Mouse (Mus musculus) forebrain, embryonic 15.5 days (tissue): ENCODE results near the gene Mta1. TPM values are rescaled to one million over a fixed set of nuclear protein-coding genes. Genes with fewer than 3 reads are reported as not detected.

Experiments used
- ATAC-seq: fragments of 200-750 bp; cut with Nextera tagmentation; replicated peaks from 2 replicates; pipeline ENCODE4 v1.8.0; 2017; ENCODE audit warnings: mild to moderate bottlenecking, moderate TSS enrichment, moderate library complexity
- H3K27ac ChIP-seq: fragments of 300-500 bp; sonication (generic); replicated peaks from 2 replicates; pipeline ENCODE4 v1.5.1; 2015; ENCODE audit warnings: mild to moderate bottlenecking, inconsistent platforms
- H3K27me3 ChIP-seq: fragments of 300-500 bp; sonication (generic); 2 replicates; pipeline ENCODE4 v1.6.1; 2015; ENCODE audit warnings: inconsistent platforms
- H3K36me3 ChIP-seq: fragments of 300-500 bp; sonication (generic); 2 replicates; pipeline ENCODE4 v1.6.1; 2015; ENCODE audit warnings: mild to moderate bottlenecking, inconsistent platforms
- H3K4me1 ChIP-seq: fragments of 300-500 bp; sonication (generic); 2 replicates; pipeline ENCODE4 v1.6.1; 2015; ENCODE audit warnings: inconsistent platforms
- H3K4me2 ChIP-seq: fragments of 300-500 bp; sonication (generic); replicated peaks from 2 replicates; pipeline ENCODE4 v1.6.1; 2015; ENCODE audit warnings: mild to moderate bottlenecking, inconsistent platforms
- H3K4me3 ChIP-seq: fragments of 300-500 bp; sonication (generic); 2 replicates; pipeline ENCODE4 v1.5.1; 2015; ENCODE audit warnings: mild to moderate bottlenecking, inconsistent platforms
- H3K9ac ChIP-seq: fragments of 300-500 bp; sonication (generic); replicated peaks from 2 replicates; pipeline ENCODE4 v1.6.1; 2015; ENCODE audit warnings: mild to moderate bottlenecking, inconsistent platforms
- H3K9me3 ChIP-seq: fragments of 300-500 bp; sonication (generic); 2 replicates; pipeline ENCODE4 v1.6.1; 2016; ENCODE audit warnings: inconsistent platforms
- WGBS: fragments of 180-500 bp; shearing (Covaris S2); methylation state at CpG from one replicate; pipeline ENCODE4 v1.1.7; 2015; ENCODE audit warnings: mixed read lengths; 5-methylcytosine and 5-hydroxymethylcytosine counted together
- microRNA-seq: library from miRNA; unstranded; fragments of <30 nt; microRNA quantifications from one replicate; pipeline ENCODE4, GENCODE M21; 2016
- polyA plus RNA-seq: library from polyadenylated mRNA; unstranded; fragments of >200 nt; fragmentation: Nextera tagmentation; extraction: Ambion mirVana; gene quantifications from 2 replicates; pipeline ENCODE4 v1.2.1, GENCODE M21; 2015

Mta1 gene
- polyA plus RNA-seq, 1 experiment from 2014 or later = 15.2 TPM

GRCm38 (mm10) chr12:113185442-113186291, 87.6 kb downstream of the Mta1 start, which contains the start of gene Tmem121:
Tmem121 (plus strand) TSS chr12:113185930.
- 1% methylated on average over 57 of the region's 63 CpGs for WGBS
- H3K4me3 ChIP-seq = peak within 1 kb of the TSS; percentile 73
- peaks cover 25% of the 10 kb centered on the region for H3K36me3 ChIP-seq
- H3K4me2 ChIP-seq = peak within 1 kb of the TSS; percentile 86
- peak within 1 kb of the TSS; percentile 17; the same call in 1 of the 2 replicates for H3K27ac ChIP-seq
- peak; percentile 32 for ATAC-seq
- H3K9ac ChIP-seq = peak within 1 kb of the TSS; percentile 70
- H3K27me3 ChIP-seq = no peaks in the 10 kb centered on the region
- no peaks in the 10 kb centered on the region for H3K9me3 ChIP-seq
- peaks cover 28% of the 10 kb centered on the region for H3K4me1 ChIP-seq

DNA sequence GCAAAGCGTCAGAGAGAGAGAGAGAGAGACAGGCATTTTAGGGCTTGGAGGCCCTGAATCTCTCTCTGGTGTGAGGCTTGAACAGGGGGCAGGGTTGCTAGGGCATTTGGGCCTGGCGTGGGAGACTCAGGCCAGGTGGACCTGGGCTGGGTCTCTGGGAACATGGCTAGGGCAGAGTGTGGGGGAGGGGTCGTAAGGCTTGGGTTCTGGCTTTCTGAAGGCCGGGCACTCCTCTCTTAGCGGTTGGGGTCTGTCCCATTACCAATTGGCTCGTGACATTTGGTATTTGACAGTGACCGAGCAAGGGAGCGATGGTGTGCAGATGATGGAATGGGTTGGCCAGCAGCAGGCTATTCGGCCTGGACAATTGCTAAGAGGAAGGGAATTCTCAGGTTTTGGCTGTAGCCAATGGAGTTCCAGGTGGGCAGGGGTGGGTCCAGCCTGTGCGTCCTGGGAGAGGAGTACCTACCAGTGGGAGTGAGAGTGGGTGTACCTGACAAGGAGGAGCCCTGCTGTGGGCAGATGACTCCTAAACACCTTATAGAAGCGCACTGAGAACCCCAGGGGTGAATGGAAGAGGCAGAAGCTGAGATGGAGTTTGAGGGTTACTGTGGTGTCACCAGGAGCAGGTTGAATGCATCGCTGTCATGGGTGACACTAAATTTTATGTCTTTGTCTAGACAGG, 88.4 kb downstream of the Mta1 start:
- 29% methylated on average over 12 of the region's 12 CpGs for WGBS
- H3K4me2 ChIP-seq = peak overlapping the region; percentile 86
- peaks cover 28% of the 10 kb centered on the region for H3K4me1 ChIP-seq
- no peaks in the 10 kb centered on the region for H3K9me3 ChIP-seq
- peak overlapping the region; percentile 70 for H3K9ac ChIP-seq
- no peaks in the 10 kb centered on the region for H3K27me3 ChIP-seq
- peaks cover 30% of the 10 kb centered on the region for H3K36me3 ChIP-seq
- ATAC-seq = no peak; the same call in 1 of the 2 replicates
- H3K4me3 ChIP-seq = peak overlapping the region; percentile 73
- H3K27ac ChIP-seq = peak overlapping the region; percentile 17; the same call in 1 of the 2 replicates

Small RNAs within 50 kb of the gene (microRNA-seq; reads per million reads assigned to microRNA genes)
- gene Gm44471 = not detected

Other genes starting within 250 kb of the Mta1 start
- gene Gpr132, start 230.1 kb upstream of the Mta1 start, polyA plus RNA-seq = not detected in 2 replicates
- 8.3 and 9.1 TPM in 2 replicates for gene Jag2, start 168.5 kb upstream of the Mta1 start, polyA plus RNA-seq
- gene Nudt14, start 156.2 kb upstream of the Mta1 start, polyA plus RNA-seq = 59.0 and 63.2 TPM in 2 replicates
- 46.1 and 48.1 TPM in 2 replicates for gene Btbd6, start 121.8 kb upstream of the Mta1 start, polyA plus RNA-seq
- 67.3 and 67.7 TPM in 2 replicates for gene Brf1, start 97.6 kb upstream of the Mta1 start, polyA plus RNA-seq
- gene Pacs2, start 83.8 kb upstream of the Mta1 start, polyA plus RNA-seq = 22.6 and 24.4 TPM in 2 replicates
- gene Tex22, start 23.8 kb upstream of the Mta1 start, polyA plus RNA-seq = 0.18 and 0.37 TPM in 2 replicates
- gene Crip2, start 42.0 kb downstream of the Mta1 start, polyA plus RNA-seq = 407 and 414 TPM in 2 replicates
- gene Crip1, start 48.0 kb downstream of the Mta1 start, polyA plus RNA-seq = 29.1 and 31.5 TPM in 2 replicates
- gene Tedc1, start 58.1 kb downstream of the Mta1 start, polyA plus RNA-seq = 22.6 and 24.9 TPM in 2 replicates
- 38.9 and 41.1 TPM in 2 replicates for gene Tmem121, start 87.7 kb downstream of the Mta1 start, polyA plus RNA-seq